Mouse (Mus musculus) spleen, adult 18-20 months (tissue): Measurements from ENCODE around the gene Kcnk4.

ENCODE experiments used
- DNase-seq, 2 experiments: peaks; one replicate each; pipeline ENCODE4 v3.0.0; 2022; ENCODE audit warnings: mixed read lengths in 2 of 2

Gene Kcnk4

GRCm38 (mm10) chr19:6968491-6969271, 34.4 kb upstream of the Kcnk4 start:
- DNase-seq, result no peak

- no peak for DNase-seq
These were observed 22.1 kb upstream of the Kcnk4 start for GRCm38 (mm10) chr19:6956461-6956860.

GRCm38 (mm10) chr19:6955424-6955823, 21.1 kb upstream of the Kcnk4 start:
- DNase-seq, result no peak

GRCm38 (mm10) chr19:6954046-6954445, 19.7 kb upstream of the Kcnk4 start:
- DNase-seq, result no peak

- DNase-seq, result no peak
These were observed 18.4 kb upstream of the Kcnk4 start for GRCm38 (mm10) chr19:6952712-6953037.

- DNase-seq, result peak; percentile 45 to 66
These were observed 17.8 kb upstream of the Kcnk4 start for GRCm38 (mm10) chr19:6951994-6952711.

GRCm38 (mm10) chr19:6951381-6951968, 17.2 kb upstream of the Kcnk4 start:
- peak; percentile 74 to 81 for DNase-seq

- peak in 1 of 2 experiments; percentile 44 for DNase-seq
These were observed 16.4 kb upstream of the Kcnk4 start for GRCm38 (mm10) chr19:6950613-6951153.

- no peak for DNase-seq
These were observed 15.6 kb upstream of the Kcnk4 start for GRCm38 (mm10) chr19:6949951-6950350.

- no peak for DNase-seq
These were observed 15.2 kb upstream of the Kcnk4 start for GRCm38 (mm10) chr19:6949532-6949931.

- DNase-seq, result no peak
These were observed 13.9 kb upstream of the Kcnk4 start for GRCm38 (mm10) chr19:6948186-6948585.

GRCm38 (mm10) chr19:6947742-6948141, 13.4 kb upstream of the Kcnk4 start:
- DNase-seq, result no peak

- DNase-seq, result no peak
These were observed 9.4 kb upstream of the Kcnk4 start for GRCm38 (mm10) chr19:6943709-6944108.

- DNase-seq, result no peak
These were observed 8.4 kb upstream of the Kcnk4 start for GRCm38 (mm10) chr19:6942764-6943163.

GRCm38 (mm10) chr19:6942249-6942691, 8.0 kb upstream of the Kcnk4 start, which contains the start of gene Gpr137:
Gpr137 (minus strand) TSS chr19:6942480.
- peak; percentile 91 for DNase-seq

- peak; percentile 88 to 94 for DNase-seq
These were observed 7.3 kb upstream of the Kcnk4 start, which contains the start of gene Bad for GRCm38 (mm10) chr19:6941372-6942248. Bad (plus strand) TSS chr19:6941861.

- no peak for DNase-seq
These were observed 6.4 kb upstream of the Kcnk4 start for GRCm38 (mm10) chr19:6940396-6941351.

- no peak for DNase-seq
These were observed 5.0 kb upstream of the Kcnk4 start for GRCm38 (mm10) chr19:6939106-6940002.

GRCm38 (mm10) chr19:6937541-6938465, 3.5 kb upstream of the Kcnk4 start:
- no peak for DNase-seq
